Mouse (Mus musculus): Measurements from ENCODE around the gene Grin2b.

DNA sequence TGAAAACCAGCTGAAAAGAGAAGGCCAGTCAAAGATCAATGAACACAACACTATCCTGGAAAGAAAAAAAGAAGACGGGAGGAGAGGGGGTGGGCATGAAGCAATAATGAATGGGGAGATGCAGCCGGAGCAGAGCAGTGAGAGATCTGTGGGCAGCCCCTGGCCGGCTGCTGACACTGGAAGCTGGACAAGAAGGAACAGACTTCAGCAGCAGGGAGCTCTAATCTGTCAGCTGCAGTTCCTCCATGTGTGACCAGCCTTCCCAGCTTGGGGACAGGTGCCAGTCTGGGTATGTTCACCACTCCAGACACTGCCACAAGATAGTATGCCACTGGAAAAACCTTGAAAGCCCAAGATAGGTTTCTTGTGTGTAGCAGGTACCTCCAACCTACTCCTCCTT, 261.2 kb downstream of the Grin2b start:
- TF ChIP-seq CTCF (IDR thresholded peaks at IDR 0.05; ENCODE audit: low read depth, low read length), result no peak
- TF ChIP-seq POLR2A (IDR thresholded peaks at IDR 0.05; ENCODE audit: insufficient read depth, low read length), result no peak
- TF ChIP-seq EP300 (IDR thresholded peaks at IDR 0.05; ENCODE audit: insufficient read depth, low read depth, low read length), result no peak
